Mouse (Mus musculus): ENCODE results near the gene Pigr.
A peak's percentile ranks its signal among the peaks of the same experiment; 100 is the strongest.

DNA sequence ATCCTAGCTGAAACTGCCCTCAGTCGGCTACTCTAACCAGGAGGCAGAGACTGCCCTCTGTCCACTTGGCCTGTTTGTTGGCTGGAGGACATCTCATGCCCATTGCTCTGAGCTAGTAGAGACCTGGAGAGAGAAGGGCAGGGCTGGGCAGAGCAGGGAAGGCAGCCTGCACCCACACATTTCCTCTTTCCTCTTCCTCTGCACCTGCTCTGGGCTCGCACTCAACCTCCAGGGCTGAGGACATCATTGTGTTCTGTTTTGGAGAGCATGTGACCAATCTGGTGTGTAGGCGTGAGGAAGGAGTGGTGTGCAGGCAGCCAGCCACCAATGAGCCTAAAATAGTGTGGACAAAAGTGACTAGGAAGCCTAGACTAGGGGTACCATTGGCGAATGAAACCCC is 37.8 kb downstream of the Pigr start:
- TF ChIP-seq POLR2A (IDR thresholded peaks at IDR 0.05; ENCODE audit: insufficient read length, low read depth), result no peak
- no peak for TF ChIP-seq CEBPB (IDR thresholded peaks at IDR 0.05; ENCODE audit: insufficient read depth, poor library complexity, severe bottlenecking)
- TF ChIP-seq SRF (IDR thresholded peaks at IDR 0.05; ENCODE audit: control insufficient read depth, insufficient read length, low read depth), result no peak
- no peak for TF ChIP-seq MAX (IDR thresholded peaks at IDR 0.05; ENCODE audit: low read depth)
- TF ChIP-seq REST (IDR thresholded peaks at IDR 0.05; ENCODE audit: insufficient read depth, insufficient read length), result no peak
- TF ChIP-seq USF1 (IDR thresholded peaks at IDR 0.05; ENCODE audit: low read depth), result peak; percentile 19
- TF ChIP-seq MYOD1 (IDR thresholded peaks at IDR 0.05; ENCODE audit: control insufficient read depth in 1 of 3, insufficient read length in 2 of 3, low read depth in 2 of 3), result peak in 1 of 3 experiments; percentile 61
- no peak for TF ChIP-seq E2F4 (IDR thresholded peaks at IDR 0.05; ENCODE audit: insufficient read depth)

Measured in myocyte (in vitro differentiated cells).